Mouse (Mus musculus): ENCODE data around the gene Cysrt1. TPM values are rescaled to one million over a fixed set of nuclear protein-coding genes. Genes with fewer than 3 reads are reported as not detected.

Gene Cysrt1
- polyA plus RNA-seq, 1 experiment from 2014 or later = 0.75 TPM

- Histone ChIP-seq H3K9ac (ENCODE audit: low read depth, low read length) (0 out of 2 replicates have a peak overlapping the region, but pooled peaks have one; percentile 14), H3K4me1 (replicated peaks; ENCODE audit: insufficient read depth, low read length) (peaks cover 14% of the 10 kb centered on the region), H3K36me3 (ENCODE audit: insufficient read depth, low read length) (peaks cover 21% of the 10 kb centered on the region), H3K27ac (peak overlapping the region; percentile 91), H3K4me2 (ENCODE audit: low read length) (peak overlapping the region; percentile 65), H3K27me3 (ENCODE audit: insufficient read depth, low read length) (no peaks in the 10 kb centered on the region), H3K4me3 (replicated peaks; ENCODE audit: low read depth, low read length) (no peak overlapping the region), H3K9me3 (replicated peaks; ENCODE audit: low read length) (no peaks in the 10 kb centered on the region)
- 22% methylated on average over 2 of the region's 2 CpGs for WGBS
- ATAC-seq (replicated peaks; ENCODE audit: low FRiP score, low read depth) (no peak), DNase-seq (ENCODE audit: low spot score) (no peak)
- no peak for TF ChIP-seq CTCF (IDR thresholded peaks at IDR 0.05; ENCODE audit: low read depth)
Measured at GRCm38 (mm10) chr2:25197191-25197590, 45.1 kb downstream of the Cysrt1 start.

GRCm38 (mm10) chr2:25196172-25196954 lies 45.9 kb downstream of the Cysrt1 start, which contains the start of gene Tor4a:
TSS of gene Tor4a (minus strand) at chr2:25196886.
- WGBS = 13% methylated on average over 8 of the region's 8 CpGs
- H3K4me3 ChIP-seq (replicated peaks; ENCODE audit: low read depth, low read length) = peak within 1 kb of the TSS; percentile 37
- H3K27me3 ChIP-seq (ENCODE audit: insufficient read depth, low read length) = no peaks in the 10 kb centered on the region
- DNase-seq (ENCODE audit: low spot score) (peak; percentile 90), ATAC-seq (replicated peaks; ENCODE audit: low FRiP score, low read depth) (peak; percentile 71)
- peaks cover 18% of the 10 kb centered on the region for H3K36me3 ChIP-seq (ENCODE audit: insufficient read depth, low read length)
- H3K4me1 ChIP-seq (replicated peaks; ENCODE audit: insufficient read depth, low read length) = peaks cover 14% of the 10 kb centered on the region
- peak within 1 kb of the TSS; percentile 65 for H3K4me2 ChIP-seq (ENCODE audit: low read length)
- peak within 1 kb of the TSS; percentile 91 for H3K27ac ChIP-seq
- no peak; the same call in 1 of the 2 replicates for TF ChIP-seq CTCF (IDR thresholded peaks at IDR 0.05; ENCODE audit: low read depth)
- H3K9me3 ChIP-seq (replicated peaks; ENCODE audit: low read length) = no peaks in the 10 kb centered on the region
- H3K9ac ChIP-seq (ENCODE audit: low read depth, low read length) = peak within 1 kb of the TSS; percentile 50

- ATAC-seq (replicated peaks; ENCODE audit: low FRiP score, low read depth) (no peak), DNase-seq (ENCODE audit: low spot score) (peak; percentile 61)
- peaks cover 9% of the 10 kb centered on the region for H3K36me3 ChIP-seq (ENCODE audit: insufficient read depth, low read length)
- H3K27ac ChIP-seq = peak overlapping the region; percentile 91
- peak overlapping the region; percentile 50 for H3K9ac ChIP-seq (ENCODE audit: low read depth, low read length)
- no peaks in the 10 kb centered on the region for H3K27me3 ChIP-seq (ENCODE audit: insufficient read depth, low read length)
- H3K4me2 ChIP-seq (ENCODE audit: low read length) = peak overlapping the region; percentile 65
- H3K9me3 ChIP-seq (replicated peaks; ENCODE audit: low read length) = no peaks in the 10 kb centered on the region
- peak overlapping the region; percentile 37 for H3K4me3 ChIP-seq (replicated peaks; ENCODE audit: low read depth, low read length)
- peaks cover 14% of the 10 kb centered on the region for H3K4me1 ChIP-seq (replicated peaks; ENCODE audit: insufficient read depth, low read length)
- 19% methylated on average over 55 of the region's 55 CpGs for WGBS
- TF ChIP-seq CTCF (IDR thresholded peaks at IDR 0.05; ENCODE audit: low read depth) = no peak
Measured at GRCm38 (mm10) chr2:25195211-25196156, 46.8 kb downstream of the Cysrt1 start.

- no peaks in the 10 kb centered on the region for H3K27me3 ChIP-seq (ENCODE audit: insufficient read depth, low read length)
- H3K9ac ChIP-seq (ENCODE audit: low read depth, low read length) = no peak overlapping the region
- DNase-seq (ENCODE audit: low spot score) = no peak
- TF ChIP-seq CTCF (IDR thresholded peaks at IDR 0.05; ENCODE audit: low read depth) = no peak
- H3K27ac ChIP-seq = 0 out of 2 replicates have a peak overlapping the region, but pooled peaks have one; percentile 31
- H3K36me3 ChIP-seq (ENCODE audit: insufficient read depth, low read length) = peaks cover under 1% of the 10 kb centered on the region; the same call in 1 of the 2 replicates
- no peak overlapping the region for H3K4me3 ChIP-seq (replicated peaks; ENCODE audit: low read depth, low read length)
- no peak for ATAC-seq (replicated peaks; ENCODE audit: low FRiP score, low read depth)
- WGBS = 83% methylated on average over 17 of the region's 17 CpGs
- H3K4me2 ChIP-seq (ENCODE audit: low read length) = peak overlapping the region; percentile 65
- H3K9me3 ChIP-seq (replicated peaks; ENCODE audit: low read length) = no peaks in the 10 kb centered on the region
- peaks cover 14% of the 10 kb centered on the region for H3K4me1 ChIP-seq (replicated peaks; ENCODE audit: insufficient read depth, low read length)
Measured at GRCm38 (mm10) chr2:25194486-25195171, 47.6 kb downstream of the Cysrt1 start.

- H3K9ac ChIP-seq (ENCODE audit: low read depth, low read length) = no peak overlapping the region
- H3K4me2 ChIP-seq (ENCODE audit: low read length) = peak overlapping the region; percentile 65
- peak overlapping the region; percentile 43; the same call in 1 of the 2 replicates for H3K27ac ChIP-seq
- H3K27me3 ChIP-seq (ENCODE audit: insufficient read depth, low read length) = no peaks in the 10 kb centered on the region
- ATAC-seq (replicated peaks; ENCODE audit: low FRiP score, low read depth) (no peak), DNase-seq (ENCODE audit: low spot score) (no peak)
- TF ChIP-seq CTCF (IDR thresholded peaks at IDR 0.05; ENCODE audit: low read depth) = no peak
- H3K4me1 ChIP-seq (replicated peaks; ENCODE audit: insufficient read depth, low read length) = peaks cover 14% of the 10 kb centered on the region
- H3K9me3 ChIP-seq (replicated peaks; ENCODE audit: low read length) = no peaks in the 10 kb centered on the region
- no peaks in the 10 kb centered on the region for H3K36me3 ChIP-seq (ENCODE audit: insufficient read depth, low read length)
- no peak overlapping the region for H3K4me3 ChIP-seq (replicated peaks; ENCODE audit: low read depth, low read length)
- WGBS = 76% methylated on average over 5 of the region's 5 CpGs
Measured at GRCm38 (mm10) chr2:25194006-25194405, 48.2 kb downstream of the Cysrt1 start.

All from kidney, postnatal 0 days (tissue).